Mouse (Mus musculus) midbrain, postnatal 0 days (tissue): ENCODE data around the gene Myf5. TPM values are rescaled to one million over a fixed set of nuclear protein-coding genes. Genes with fewer than 3 reads are reported as not detected.
A peak's percentile ranks its signal among the peaks of the same experiment; 100 is the strongest.

Experiments used
- ATAC-seq: fragments of 200-750 bp; cut with Nextera tagmentation; 2 replicates; pipeline ENCODE4 v1.8.0; 2017; ENCODE audit warnings: moderate number of reproducible peaks, mild to moderate bottlenecking, moderate TSS enrichment, moderate library complexity; ENCODE audit not compliant: low FRiP score
- DNase-seq: peaks from one replicate; pipeline ENCODE4 v3.0.0-alpha.2; 2015; ENCODE audit warnings: low spot score
- H3K27ac ChIP-seq: fragments of 300-500 bp; sonication (generic); 2 replicates; pipeline ENCODE4 v1.5.1; 2014; ENCODE audit warnings: low read depth, mild to moderate bottlenecking, low read length, mixed read lengths
- H3K27me3 ChIP-seq: fragments of 300-500 bp; sonication (generic); 2 replicates; pipeline ENCODE4 v1.6.1; 2014; ENCODE audit warnings: low read length, control low read depth, mixed read lengths; ENCODE audit not compliant: insufficient read depth
- H3K36me3 ChIP-seq: fragments of 300-500 bp; sonication (generic); 2 replicates; pipeline ENCODE4 v1.6.1; 2014; ENCODE audit warnings: low read length, control low read depth, mixed read lengths; ENCODE audit not compliant: insufficient read depth
- H3K4me1 ChIP-seq: fragments of 300-500 bp; sonication (generic); 2 replicates; pipeline ENCODE4 v1.6.1; 2014; ENCODE audit warnings: mild to moderate bottlenecking, control low read depth, antibody characterized with exemption, low read length, mixed read lengths; ENCODE audit not compliant: insufficient read depth
- H3K4me2 ChIP-seq: fragments of 300-500 bp; sonication (generic); 2 replicates; pipeline ENCODE4 v1.6.1; 2014; ENCODE audit warnings: low read depth, mild to moderate bottlenecking, low read length, mixed read lengths; ENCODE audit not compliant: poor library complexity, severe bottlenecking
- H3K4me3 ChIP-seq: fragments of 300-500 bp; sonication (generic); 2 replicates; pipeline ENCODE4 v1.5.1; 2014; ENCODE audit warnings: low read depth, mild to moderate bottlenecking, low read length, moderate library complexity
- H3K9ac ChIP-seq: fragments of 300-500 bp; sonication (generic); replicated peaks from 2 replicates; pipeline ENCODE4 v1.6.1; 2014; ENCODE audit warnings: mild to moderate bottlenecking, low read length, moderate library complexity, mixed read lengths; ENCODE audit not compliant: poor library complexity, severe bottlenecking
- H3K9me3 ChIP-seq: fragments of 300-500 bp; sonication (generic); 2 replicates; pipeline ENCODE4 v1.6.1; 2016; ENCODE audit warnings: low read length, control low read depth
- CTCF ChIP-seq: IDR thresholded peaks from 2 replicates; pipeline ENCODE4 v1.5.1; 2016; ENCODE audit warnings: antibody characterized with exemption, mild to moderate bottlenecking
- WGBS: fragments of 180-500 bp; shearing (Covaris S2); extraction: QIAGEN DNeasy Blood & Tissue Kit; methylation state at CpG from one replicate; pipeline ENCODE4 v1.1.7; 2014; 5-methylcytosine and 5-hydroxymethylcytosine counted together
- microRNA-seq: library from miRNA; unstranded; fragments of <30 nt; microRNA quantifications from one replicate; pipeline ENCODE4, GENCODE M21; 2016; ENCODE audit warnings: borderline number of aligned reads
- polyA plus RNA-seq: library from polyadenylated mRNA; unstranded; fragments of >200 nt; fragmentation: Nextera tagmentation; extraction: Ambion mirVana; gene quantifications from 2 replicates; pipeline ENCODE4 v1.2.1, GENCODE M21; 2015
- total RNA-seq: library from RNA; depleted of rRNA; stranded (reverse); fragments of >200 nt; gene quantifications from 2 replicates; pipeline ENCODE4 v1.2.3, GENCODE M21; 2014; rRNA removed

The Myf5 gene
- total and polyA plus RNA-seq, 2 experiments from 2014 or later, result not detected

- Histone ChIP-seq H3K4me3 (no peak overlapping the region), H3K27ac (no peak overlapping the region), H3K9me3 (no peaks in the 10 kb centered on the region), H3K9ac (no peak overlapping the region), H3K36me3 (no peaks in the 10 kb centered on the region), H3K4me1 (no peaks in the 10 kb centered on the region; the same call in 1 of the 2 replicates), H3K27me3 (no peaks in the 10 kb centered on the region), H3K4me2 (no peak overlapping the region)
- no peak for ATAC-seq
- DNase-seq, result no peak
- 95% methylated on average over 7 of the region's 7 CpGs for WGBS
- TF ChIP-seq CTCF, result no peak
Measured at GRCm38 (mm10) chr10:107467819-107468218, 18.1 kb downstream of the Myf5 start.

GRCm38 (mm10) chr10:107449496-107450330 lies 36.2 kb downstream of the Myf5 start:
- WGBS, result 91% methylated on average over 5 of the region's 5 CpGs

GRCm38 (mm10) chr10:107442781-107443180 lies 43.2 kb downstream of the Myf5 start:
- Histone ChIP-seq H3K9ac (no peak overlapping the region), H3K27me3 (no peaks in the 10 kb centered on the region), H3K4me2 (no peak overlapping the region), H3K36me3 (no peaks in the 10 kb centered on the region), H3K4me3 (no peak overlapping the region), H3K4me1 (no peaks in the 10 kb centered on the region), H3K27ac (no peak overlapping the region), H3K9me3 (no peaks in the 10 kb centered on the region)
- 11% methylated on average over 4 of the region's 4 CpGs for WGBS
- DNase-seq, result peak; percentile 6
- no peak for ATAC-seq
- peak; percentile 83 for TF ChIP-seq CTCF

More at GRCm38 (mm10) chr10:107449496-107450330, 36.2 kb downstream of the Myf5 start:
- Histone ChIP-seq H3K27ac (no peak overlapping the region), H3K4me1 (no peaks in the 10 kb centered on the region), H3K9ac (no peak overlapping the region), H3K27me3 (no peaks in the 10 kb centered on the region), H3K4me2 (no peak overlapping the region), H3K36me3 (no peaks in the 10 kb centered on the region), H3K9me3 (no peaks in the 10 kb centered on the region), H3K4me3 (no peak overlapping the region)
- DNase-seq, result no peak
- ATAC-seq, result no peak
- no peak for TF ChIP-seq CTCF

GRCm38 (mm10) chr10:107436967-107437366 lies 49.0 kb downstream of the Myf5 start:
- Histone ChIP-seq H3K4me2 (no peak overlapping the region), H3K9ac (no peak overlapping the region), H3K27me3 (no peaks in the 10 kb centered on the region), H3K4me3 (no peak overlapping the region), H3K4me1 (no peaks in the 10 kb centered on the region), H3K9me3 (no peaks in the 10 kb centered on the region), H3K27ac (no peak overlapping the region), H3K36me3 (no peaks in the 10 kb centered on the region)
- DNase-seq (no peak), ATAC-seq (no peak)
- no peak for TF ChIP-seq CTCF
- WGBS, result 47% methylated on average over 5 of the region's 5 CpGs

Small RNAs within 50 kb of the gene (microRNA-seq; reads per million reads assigned to microRNA genes)
- gene Gm44403, result not detected

Other genes starting within 250 kb of the Myf5 start
- 41.7 and 44.6 TPM in 2 replicates for gene Lin7a, start 214.4 kb downstream of the Myf5 start, total RNA-seq
- gene Lin7a, start 214.4 kb downstream of the Myf5 start, polyA plus RNA-seq, result 27.0 and 28.5 TPM in 2 replicates
- not detected in 2 replicates for gene Myf6, start 8.6 kb upstream of the Myf5 start, total RNA-seq
- gene Myf6, start 8.6 kb upstream of the Myf5 start, polyA plus RNA-seq, result not detected in 2 replicates
- gene Ptprq, start 233.9 kb upstream of the Myf5 start, total RNA-seq, result 0.38 and 0.66 TPM in 2 replicates
- gene Ptprq, start 233.9 kb upstream of the Myf5 start, polyA plus RNA-seq, result 0.04 and 0.09 TPM in 2 replicates